Mouse (Mus musculus) monocyte, adult 5-6 weeks (primary cell): ENCODE data around the gene Cenpp. TPM values are rescaled to one million over a fixed set of nuclear protein-coding genes. Genes with fewer than 3 reads are reported as not detected.

ENCODE experiments used
- ATAC-seq: fragments of 153-309, 156-312 bp; replicated peaks from 2 replicates; pipeline ENCODE4 v1.8.0; 2017; ENCODE audit warnings: mild to moderate bottlenecking; ENCODE audit not compliant: low TSS enrichment, insufficient number of reproducible peaks, severe bottlenecking, poor library complexity, low FRiP score
- total RNA-seq: library from RNA; stranded (forward); fragments of 200-1000, 200-491, 200-594 nt; gene quantifications from 3 replicates; pipeline ENCODE4 v1.2.3, GENCODE M21; 2017

Cenpp gene
- total RNA-seq, 1 experiment from 2014 or later = 4.6 TPM

GRCm38 (mm10) chr13:49470806-49471205 lies 181.8 kb downstream of the Cenpp start:
- ATAC-seq = no peak

DNA sequence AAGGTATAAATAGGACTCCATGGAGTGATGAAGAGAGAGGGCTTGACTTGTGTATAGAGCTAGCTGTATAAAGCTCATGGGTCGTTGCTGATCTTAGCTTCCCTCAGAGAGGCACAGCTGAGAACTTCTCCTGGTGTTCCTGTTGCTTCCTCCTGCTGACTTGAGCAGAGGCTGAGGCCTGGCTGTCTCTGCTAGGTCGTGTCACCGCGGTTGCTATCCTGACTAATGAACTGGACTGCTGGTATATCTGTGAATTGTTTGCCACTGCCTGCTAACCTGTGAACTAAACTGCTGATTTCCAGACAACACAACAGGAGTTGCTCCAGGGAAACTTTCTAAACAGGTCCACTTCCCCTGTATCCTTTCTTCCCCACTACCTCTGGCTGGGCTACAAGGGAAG lies 182.3 kb downstream of the Cenpp start:
- no peak for ATAC-seq

DNA sequence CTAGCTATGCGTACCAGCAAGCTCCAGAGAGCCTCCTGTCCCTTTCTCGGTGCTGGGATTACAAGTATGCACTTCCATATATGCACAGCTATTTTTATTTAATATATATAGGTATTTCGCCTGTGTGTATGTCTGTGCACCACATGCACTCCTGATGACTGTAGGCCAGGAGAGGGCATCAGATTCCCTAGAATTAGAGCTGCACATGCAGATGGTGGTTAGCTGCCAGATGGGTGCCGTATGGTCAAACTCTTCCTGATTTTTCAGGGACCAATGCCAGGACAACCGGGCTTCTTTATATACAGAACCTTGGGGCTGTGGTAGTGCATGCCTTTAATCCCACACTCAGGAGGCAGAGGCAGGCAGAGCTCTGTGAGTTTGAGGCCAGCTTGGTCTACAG lies 183.6 kb downstream of the Cenpp start:
- no peak for ATAC-seq

GRCm38 (mm10) chr13:49467585-49467984 lies 185.0 kb downstream of the Cenpp start:
- ATAC-seq = no peak

DNA sequence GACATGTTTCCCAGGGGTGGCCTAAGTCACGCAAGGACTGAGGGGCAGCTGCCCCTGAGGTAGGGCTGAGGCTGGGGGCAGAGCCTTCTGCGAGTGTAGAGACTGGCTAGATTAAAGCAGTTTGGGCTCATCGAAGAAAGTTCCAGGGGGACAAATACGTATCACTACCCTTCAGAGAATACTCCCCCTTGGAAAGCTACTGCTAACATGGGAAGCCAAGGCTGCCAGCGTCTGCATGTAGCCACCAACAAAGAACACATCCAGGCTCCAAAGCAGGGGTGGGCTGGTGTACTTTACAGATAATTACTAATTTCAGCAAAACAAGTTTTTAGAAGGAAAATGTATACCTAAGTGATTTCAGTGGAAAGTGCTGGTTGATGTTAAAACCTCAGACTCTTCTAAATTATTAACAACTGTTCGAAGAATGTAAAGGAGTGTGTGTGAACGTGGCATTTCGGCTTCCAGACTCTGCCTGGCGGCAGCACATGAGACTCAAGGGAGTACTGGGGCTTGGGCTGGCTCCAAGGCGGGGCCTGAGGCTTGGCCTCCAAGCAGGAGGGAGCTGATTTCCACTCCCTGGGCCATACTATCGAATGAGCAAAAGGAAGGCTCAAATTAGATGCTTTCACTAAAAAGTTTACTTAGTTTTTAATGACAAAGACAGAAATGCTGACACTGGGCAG lies 186.1 kb downstream of the Cenpp start:
- no peak for ATAC-seq

DNA sequence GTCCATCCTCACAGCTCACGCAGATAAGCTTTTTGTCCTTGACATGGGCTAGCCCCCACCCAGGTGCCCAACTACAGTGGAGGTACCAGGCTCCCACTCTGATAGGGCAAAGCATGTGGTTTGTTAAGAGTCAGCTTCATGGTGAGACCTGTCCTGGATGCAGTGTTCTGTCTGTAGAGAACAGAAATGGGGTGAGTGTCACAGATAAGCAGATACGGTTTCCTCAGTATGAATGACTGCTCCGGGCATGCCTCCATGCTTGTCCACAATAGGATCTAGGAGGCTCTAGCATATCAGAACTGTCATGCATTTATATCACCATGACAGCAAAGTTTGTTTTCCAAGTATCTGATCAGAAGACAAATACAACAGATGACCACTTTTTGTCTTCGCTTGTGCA lies 186.7 kb downstream of the Cenpp start:
- no peak for ATAC-seq

- ATAC-seq = no peak
Observed at GRCm38 (mm10) chr13:49462921-49463320, 189.7 kb downstream of the Cenpp start.

DNA sequence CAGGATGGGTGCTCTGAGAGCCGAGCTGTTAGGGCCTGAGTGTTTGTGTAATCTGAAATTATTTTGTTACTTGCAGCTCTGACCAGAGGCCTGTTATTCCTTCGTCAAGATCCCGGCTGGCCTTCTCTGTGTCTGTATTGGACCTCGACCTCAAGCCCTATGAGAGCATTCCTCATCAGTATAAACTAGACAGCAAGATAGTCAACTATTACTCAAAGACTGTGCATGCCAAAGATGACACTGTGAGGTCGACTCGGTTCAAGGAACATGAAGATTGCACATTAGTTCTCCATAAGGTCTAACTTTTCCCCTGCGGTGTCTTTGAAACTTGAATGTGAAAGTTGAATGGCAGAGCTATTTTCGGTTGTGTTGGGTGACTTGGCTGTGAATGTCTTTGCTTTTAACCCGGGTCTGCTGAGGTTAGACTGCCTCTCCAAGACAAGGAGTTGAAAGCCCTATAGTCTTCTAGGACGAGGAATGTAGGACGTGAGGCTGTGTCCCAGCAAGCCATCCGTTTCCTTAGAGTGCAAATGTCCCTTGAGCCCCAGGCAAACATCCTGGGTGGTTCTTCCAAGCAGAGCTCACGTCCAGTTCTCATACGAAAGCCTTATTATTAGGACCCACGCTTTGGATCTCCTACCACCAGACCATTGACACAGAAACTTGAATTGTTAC lies 191.0 kb downstream of the Cenpp start:
- no peak for ATAC-seq

- ATAC-seq = no peak
Observed at GRCm38 (mm10) chr13:49460692-49461414, 191.7 kb downstream of the Cenpp start.

GRCm38 (mm10) chr13:49460276-49460675 lies 192.3 kb downstream of the Cenpp start:
- ATAC-seq = no peak

GRCm38 (mm10) chr13:49449318-49449749 lies 203.3 kb downstream of the Cenpp start:
- peak; percentile 75 for ATAC-seq

DNA sequence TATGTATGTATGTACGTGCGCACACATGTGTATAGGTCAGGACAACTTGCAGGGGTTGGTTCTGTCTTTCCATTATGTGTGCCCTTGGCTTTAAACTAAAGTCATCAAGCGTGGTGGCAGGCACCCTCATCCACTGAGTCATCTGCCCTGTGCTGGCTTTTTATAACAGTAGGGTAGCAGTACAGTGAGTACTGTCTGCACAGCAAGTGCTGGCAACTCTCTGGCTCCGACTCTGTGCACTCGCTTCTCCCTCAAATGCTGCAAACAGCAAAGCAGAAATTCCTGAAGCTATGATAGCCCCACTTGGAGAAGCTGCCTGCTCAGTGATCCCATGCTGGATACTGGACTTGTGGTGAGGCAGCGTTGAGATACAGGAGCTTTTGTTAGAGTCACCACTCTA lies 208.1 kb downstream of the Cenpp start:
- no peak for ATAC-seq

GRCm38 (mm10) chr13:49436170-49436569 lies 216.4 kb downstream of the Cenpp start:
- ATAC-seq = no peak

- ATAC-seq = no peak
Observed at GRCm38 (mm10) chr13:49435745-49436144, 216.8 kb downstream of the Cenpp start.

GRCm38 (mm10) chr13:49433268-49434029 lies 219.1 kb downstream of the Cenpp start:
- no peak for ATAC-seq

DNA sequence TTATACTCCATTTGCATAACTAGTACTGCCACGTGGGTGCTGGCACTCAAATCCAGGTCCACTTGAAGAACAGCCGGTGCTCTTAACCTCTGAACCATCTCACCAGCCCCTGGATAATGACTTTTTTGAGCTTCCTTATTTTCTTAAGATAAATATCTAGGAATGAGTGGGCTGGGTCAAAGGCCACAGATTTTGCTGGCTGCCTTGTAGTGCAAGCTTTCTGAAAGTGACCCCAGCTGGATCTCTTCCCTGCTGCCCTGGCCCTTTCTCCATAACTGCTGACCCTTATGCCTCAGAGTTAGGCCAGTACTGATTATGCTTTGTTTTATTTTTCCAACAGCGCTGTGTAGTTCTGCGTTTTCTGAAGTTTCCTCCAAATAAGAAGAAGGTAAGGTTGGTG lies 222.1 kb downstream of the Cenpp start:
- no peak for ATAC-seq

GRCm38 (mm10) chr13:49428042-49428675 lies 224.4 kb downstream of the Cenpp start:
- no peak for ATAC-seq

GRCm38 (mm10) chr13:49426736-49427135 lies 225.8 kb downstream of the Cenpp start:
- no peak for ATAC-seq

- ATAC-seq = no peak
Observed at GRCm38 (mm10) chr13:49421959-49422358, 230.6 kb downstream of the Cenpp start.
